Mouse (Mus musculus): ENCODE measurements around the gene Pigm. TPM values are rescaled to one million over a fixed set of nuclear protein-coding genes. Genes with fewer than 3 reads are reported as not detected.
A peak's percentile ranks its signal among the peaks of the same experiment; 100 is the strongest.

Gene Pigm
- polyA plus RNA-seq, 2 experiments from 2014 or later: 5.6 to 7.3 TPM

GRCm38 (mm10) chr1:172352453-172352852, 23.9 kb upstream of the Pigm start:
- ATAC-seq: no peak

- ATAC-seq: no peak
Observed at GRCm38 (mm10) chr1:172355336-172355735, 21.0 kb upstream of the Pigm start.

- ATAC-seq: peak; percentile 81
Observed at GRCm38 (mm10) chr1:172357550-172357949, 18.8 kb upstream of the Pigm start.

- ATAC-seq: no peak
Observed at GRCm38 (mm10) chr1:172358341-172358740, 18.0 kb upstream of the Pigm start.

GRCm38 (mm10) chr1:172364684-172365083, 11.7 kb upstream of the Pigm start:
- ATAC-seq: no peak

GRCm38 (mm10) chr1:172368768-172369418, 7.5 kb upstream of the Pigm start:
- peak; percentile 97 for ATAC-seq

- peak; percentile 40 for ATAC-seq
Observed at GRCm38 (mm10) chr1:172376758-172377458, 562 bp downstream of the Pigm start.

GRCm38 (mm10) chr1:172380066-172380465, 3.7 kb downstream of the Pigm start:
- ATAC-seq: no peak

- no peak for ATAC-seq
Observed at GRCm38 (mm10) chr1:172382090-172382489, 5.7 kb downstream of the Pigm start.

- ATAC-seq: no peak
Observed at GRCm38 (mm10) chr1:172387246-172387645, 10.9 kb downstream of the Pigm start.

GRCm38 (mm10) chr1:172390769-172391168, 14.4 kb downstream of the Pigm start:
- ATAC-seq: peak; percentile 61

- no peak for ATAC-seq
Observed at GRCm38 (mm10) chr1:172391807-172392581, 15.6 kb downstream of the Pigm start.

- ATAC-seq: no peak
Observed at GRCm38 (mm10) chr1:172392643-172393170, 16.4 kb downstream of the Pigm start.

GRCm38 (mm10) chr1:172393739-172394138, 17.4 kb downstream of the Pigm start:
- ATAC-seq: no peak

- ATAC-seq: no peak
Observed at GRCm38 (mm10) chr1:172396996-172397752, 20.8 kb downstream of the Pigm start.

GRCm38 (mm10) chr1:172406077-172406706, 29.8 kb downstream of the Pigm start:
- ATAC-seq: no peak

- no peak for ATAC-seq
Observed at GRCm38 (mm10) chr1:172408996-172409395, 32.6 kb downstream of the Pigm start.

- no peak for ATAC-seq
Observed at GRCm38 (mm10) chr1:172409431-172409830, 33.1 kb downstream of the Pigm start.

GRCm38 (mm10) chr1:172410806-172411205, 34.5 kb downstream of the Pigm start:
- no peak for ATAC-seq

GRCm38 (mm10) chr1:172412204-172412603, 35.9 kb downstream of the Pigm start:
- no peak for ATAC-seq

GRCm38 (mm10) chr1:172413491-172414230, 37.3 kb downstream of the Pigm start:
- no peak for ATAC-seq
